In the genomic region with DNA sequence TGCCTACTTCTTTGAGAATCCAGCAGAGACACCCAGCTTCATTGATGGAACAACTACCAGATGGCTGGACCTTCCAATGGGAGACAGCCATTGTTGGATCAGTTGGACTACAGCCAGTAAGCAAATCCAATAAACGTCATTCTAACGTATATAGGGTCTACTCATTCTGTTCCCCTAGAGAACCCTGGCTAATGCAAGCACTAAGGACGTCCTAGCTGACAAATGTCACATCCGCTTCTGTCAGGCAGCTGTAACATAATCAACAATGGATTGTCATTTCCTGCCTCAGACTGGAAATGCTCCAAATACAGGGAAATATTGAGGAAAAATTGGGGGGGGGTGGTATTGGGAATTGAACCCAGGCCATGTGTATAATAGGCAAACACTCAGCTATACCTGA, we compare ENCODE assay signal across 20 mouse cellular contexts. TPM values are rescaled to one million over a fixed set of nuclear protein-coding genes. Genes with fewer than 3 reads are reported as not detected.
DNase-seq lines count a peak whose midpoint lies in the region; ATAC-seq and TF ChIP-seq lines count a peak whose summit lies in the region.
"Had no signal": no experiment of that assay in that cellular context is flagged by ENCODE, and none has a peak within 500 bp of the region (broad histone marks: within the 10 kb centered on the region; RNA-seq: fewer than 3 reads in every experiment).

No protein-coding gene starts in this region.

- WGBS in lung, embryonic 14.5 days = 27% methylated on average over 4 of the region's 4 CpGs
- WGBS in lung, postnatal 0 days = 21% methylated on average over 4 of the region's 4 CpGs
- WGBS in midbrain, embryonic 10.5 days = 77% methylated on average over 4 of the region's 4 CpGs

- no peak for TF ChIP-seq CTCF in lung, embryonic 14.5 days (IDR thresholded peaks at IDR 0.05; ENCODE audit: low read depth)
- no peak for TF ChIP-seq CTCF in lung, postnatal 0 days (IDR thresholded peaks at IDR 0.05)

- no peak for ATAC-seq in lung, embryonic 14.5 days (ENCODE audit: insufficient read depth)
- no peak for ATAC-seq in lung, postnatal 0 days
- ATAC-seq: activated CD4-positive, CD25-positive, alpha-beta regulatory T cell, adult 4 months; CD4-positive, CD25-positive, alpha-beta regulatory T cell, adult 4 months; Patski had no signal

- H3K9ac ChIP-seq in lung, embryonic 14.5 days = no peak overlapping the region
- no peak overlapping the region for H3K9ac ChIP-seq in lung, postnatal 0 days (replicated peaks; ENCODE audit: low read depth)

- 0 out of 2 replicates have a peak, but pooled peaks cover 11% of the 10 kb centered on the region for H3K4me1 ChIP-seq in lung, embryonic 14.5 days (ENCODE audit: insufficient read depth)
- peaks cover 13% of the 10 kb centered on the region; the same call in 1 of the 2 replicates for H3K4me1 ChIP-seq in lung, postnatal 0 days (ENCODE audit: insufficient read depth, low read depth, low read length)
- peaks cover 3% of the 10 kb centered on the region; the same call in 1 of the 2 replicates for H3K4me1 ChIP-seq in brown adipose tissue, adult 24 weeks (ENCODE audit: control insufficient read depth, insufficient read depth, insufficient read length, low read length)
- H3K4me1 ChIP-seq in midbrain, embryonic 10.5 days = peaks cover 12% of the 10 kb centered on the region

- H3K4me2 ChIP-seq in lung, embryonic 14.5 days = no peak overlapping the region
- no peak overlapping the region for H3K4me2 ChIP-seq in lung, postnatal 0 days (replicated peaks; ENCODE audit: low read depth, low read length)

- no peak overlapping the region for H3K4me3 ChIP-seq in lung, embryonic 14.5 days (ENCODE audit: low read depth, low read length)
- no peak overlapping the region for H3K4me3 ChIP-seq in lung, postnatal 0 days (ENCODE audit: low read depth, low read length)
- H3K4me3 ChIP-seq in brown adipose tissue, adult 24 weeks (ENCODE audit: insufficient read depth, low read depth, low read length) = no peak overlapping the region
- H3K4me3 ChIP-seq in midbrain, embryonic 10.5 days = no peak overlapping the region

- peak; percentile 60 for DNase-seq in lung, embryonic 14.5 days
- DNase-seq in lung, postnatal 14 days = no peak
- DNase-seq in lung, postnatal 0 days (ENCODE audit: low spot score) = peak; percentile 60
- no peak for DNase-seq in lung, postnatal 10 days
- DNase-seq in midbrain, embryonic 10.5 days (ENCODE audit: low spot score) = no peak
- DNase-seq: adrenal gland, adult 2 months; adrenal gland, adult 8-10 months; adrenal gland, postnatal 10 days; adrenal gland, postnatal 14 days; adrenal gland, postnatal 25 days; B cell, adult 2 months; cerebellum, adult 11 months; cerebellum, adult 11-12 months; cerebellum, adult 18-20 months; cerebellum, adult 2 months had no signal

- no peaks in the 10 kb centered on the region for H3K36me3 ChIP-seq in lung, embryonic 14.5 days (ENCODE audit: insufficient read depth)
- H3K36me3 ChIP-seq in lung, postnatal 0 days (ENCODE audit: insufficient read depth, low read length) = no peaks in the 10 kb centered on the region
- no peaks in the 10 kb centered on the region for H3K36me3 ChIP-seq in midbrain, embryonic 10.5 days
- H3K36me3 ChIP-seq: G1E had no signal

- no peak overlapping the region for H3K27ac ChIP-seq in lung, embryonic 14.5 days (ENCODE audit: low read depth)
- H3K27ac ChIP-seq in lung, postnatal 0 days (ENCODE audit: low read length) = no peak overlapping the region
- H3K27ac ChIP-seq in brown adipose tissue, adult 24 weeks (replicated peaks; ENCODE audit: low read depth, low read length) = 0 out of 2 replicates have a peak overlapping the region, but pooled peaks have one; percentile 21
- no peak overlapping the region for H3K27ac ChIP-seq in midbrain, embryonic 10.5 days (replicated peaks)

- no peaks in the 10 kb centered on the region for H3K9me3 ChIP-seq in lung, embryonic 14.5 days (ENCODE audit: low read depth, low read length)
- no peaks in the 10 kb centered on the region for H3K9me3 ChIP-seq in lung, postnatal 0 days (ENCODE audit: low read length)
- no peaks in the 10 kb centered on the region for H3K9me3 ChIP-seq in midbrain, embryonic 10.5 days (replicated peaks)
- H3K9me3 ChIP-seq: G1E had no signal

- no peak for TF ChIP-seq EP300 in lung, postnatal 0 days (IDR thresholded peaks at IDR 0.05)

- no peaks in the 10 kb centered on the region for H3K27me3 ChIP-seq in lung, embryonic 14.5 days (ENCODE audit: insufficient read depth, low read length)
- H3K27me3 ChIP-seq in lung, postnatal 0 days (replicated peaks; ENCODE audit: insufficient read depth, low read length) = no peaks in the 10 kb centered on the region
- peaks cover 14% of the 10 kb centered on the region for H3K27me3 ChIP-seq in midbrain, embryonic 10.5 days (ENCODE audit: low read depth, poor library complexity, severe bottlenecking)
- H3K27me3 ChIP-seq: Patski had no signal

RNA-seq across cellular contexts. Expression of gene Chsy1, which starts 3.5 kb away (rescaled TPM):
- polyA plus RNA-seq in lung, embryonic 14.5 days (2014; fragmentation: Nextera tagmentation; extraction: Ambion mirVana) = 29.0 and 29.9 TPM in 2 replicates
- 22.5 and 23.7 TPM in 2 replicates for polyA plus RNA-seq in lung, postnatal 0 days (2015; fragmentation: Nextera tagmentation; extraction: Ambion mirVana)
- polyA plus RNA-seq in brown adipose tissue, adult 24 weeks (2012; ENCODE audit: insufficient read depth, insufficient read length, missing spikeins) = 4.8 and 5.5 TPM in 2 replicates
- polyA plus RNA-seq in midbrain, embryonic 10.5 days (2016; fragmentation: Nextera tagmentation; extraction: Ambion mirVana) = 12.0 and 12.2 TPM in 2 replicates

RNA-seq across cellular contexts. Expression of gene Selenos, which starts 26.3 kb away (rescaled TPM):
- polyA plus RNA-seq in lung, embryonic 14.5 days (2014; fragmentation: Nextera tagmentation; extraction: Ambion mirVana) = 95.3 and 102 TPM in 2 replicates
- polyA plus RNA-seq in lung, postnatal 0 days (2015; fragmentation: Nextera tagmentation; extraction: Ambion mirVana) = 164 and 167 TPM in 2 replicates
- polyA plus RNA-seq in brown adipose tissue, adult 24 weeks (2012; ENCODE audit: insufficient read depth, insufficient read length, missing spikeins) = 45.9 and 48.0 TPM in 2 replicates
- 86.7 and 96.9 TPM in 2 replicates for polyA plus RNA-seq in midbrain, embryonic 10.5 days (2016; fragmentation: Nextera tagmentation; extraction: Ambion mirVana)

RNA-seq across cellular contexts. Expression of gene Snrpa1, which starts 47.0 kb away (rescaled TPM):
- polyA plus RNA-seq in lung, embryonic 14.5 days (2014; fragmentation: Nextera tagmentation; extraction: Ambion mirVana) = 196 and 200 TPM in 2 replicates
- 58.0 and 59.1 TPM in 2 replicates for polyA plus RNA-seq in lung, postnatal 0 days (2015; fragmentation: Nextera tagmentation; extraction: Ambion mirVana)
- polyA plus RNA-seq in brown adipose tissue, adult 24 weeks (2012; ENCODE audit: insufficient read depth, insufficient read length, missing spikeins) = 18.8 and 20.6 TPM in 2 replicates
- 244 and 271 TPM in 2 replicates for polyA plus RNA-seq in midbrain, embryonic 10.5 days (2016; fragmentation: Nextera tagmentation; extraction: Ambion mirVana)

Comparison
In these comparisons a context has a peak if more than half of its experiments do, and no peak if none do; other contexts are left out.
1. DNase-seq: peak in lung, embryonic 14.5 days (single experiment) and lung, postnatal 0 days (single experiment); none in lung, postnatal 14 days (single experiment), lung, postnatal 10 days (single experiment) and midbrain, embryonic 10.5 days (single experiment).